Mouse (Mus musculus) E14TG2a.4 (cell line): ENCODE data around the gene Olfr615.

Experiments
- CTCF ChIP-seq: conservative IDR thresholded peaks from 2 replicates; pipeline ENCODE4 v1.5.1; 2014; ENCODE audit warnings: low read length
- NANOG ChIP-seq: IDR thresholded peaks from 2 replicates; pipeline ENCODE4 v1.6.1; 2014; ENCODE audit warnings: borderline replicate concordance, low read length, mixed read lengths

DNA sequence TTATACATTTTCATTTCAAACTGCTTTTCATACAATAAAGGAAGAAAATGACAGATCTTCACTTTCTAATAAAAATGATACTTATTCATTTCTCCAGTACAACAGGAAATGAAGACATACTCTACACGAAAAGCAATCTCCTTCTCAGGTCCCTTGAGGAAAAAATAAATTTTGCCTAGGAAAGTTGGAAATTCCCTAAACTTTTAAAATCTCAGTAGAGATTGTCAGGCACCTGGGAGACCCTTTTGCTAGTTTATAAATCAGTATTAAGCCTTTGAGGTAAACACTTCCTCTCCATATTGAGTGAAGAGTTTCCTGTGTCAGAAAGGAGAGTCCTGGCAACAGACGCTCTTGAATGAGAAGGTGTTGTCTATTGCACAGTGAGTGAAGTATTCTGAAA is 8.1 kb upstream of the Olfr615 start, which contains the start of gene Olfr613:
- TF ChIP-seq CTCF, result no peak
- TF ChIP-seq NANOG, result no peak
